Mouse (Mus musculus): ENCODE measurements around the gene Ugt1a9.
"Not testable (repeated sequence)": the region's sequence is repeated elsewhere in the genome, so short reads cannot be mapped to it uniquely, and the experiment has no call there.

The Ugt1a9 gene

DNA sequence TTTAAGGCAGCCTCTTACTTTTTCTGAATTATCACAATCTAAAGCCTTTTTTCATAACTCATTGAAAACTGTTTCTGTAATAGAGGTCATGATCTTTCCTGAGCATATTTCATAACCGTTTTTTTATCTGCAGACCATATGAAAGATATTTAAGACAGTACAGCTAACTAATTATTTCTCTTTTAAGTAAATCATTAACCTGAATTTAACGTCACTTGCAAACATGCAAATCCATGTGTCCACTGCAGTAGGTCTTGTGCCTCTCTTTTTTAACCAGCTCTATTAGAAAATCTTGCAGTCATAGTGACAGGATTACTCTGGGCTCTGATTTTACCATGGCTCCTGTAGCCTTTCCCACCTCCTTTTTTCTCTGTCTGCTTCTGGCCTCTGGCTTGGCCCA, at the start of gene Ugt1a9:
Gene Ugt1a9 (plus strand): TSS at position 306 of the 400 bp plus-strand sequence.
- no peak for DNase-seq

DNA sequence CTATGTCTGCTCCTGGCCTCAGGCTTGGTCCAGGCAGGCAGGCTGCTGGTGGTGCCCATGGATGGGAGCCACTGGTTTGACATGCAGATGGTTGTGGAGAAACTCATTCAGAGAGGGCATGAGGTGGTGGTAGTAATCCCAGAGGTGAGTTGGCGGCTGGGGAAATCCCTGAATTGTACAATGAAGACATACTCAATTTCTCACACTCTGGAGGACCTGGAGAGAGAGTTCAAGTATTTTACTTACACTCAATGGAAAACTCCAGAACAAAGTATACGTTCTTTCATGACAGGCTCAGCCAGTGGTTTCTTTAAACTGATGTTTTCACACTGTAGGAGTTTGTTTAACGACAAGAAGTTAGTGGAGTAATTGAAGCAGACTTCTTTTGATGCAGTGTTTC, 45.4 kb upstream of the Ugt1a9 start:
- not testable (repeated sequence) for DNase-seq

DNA sequence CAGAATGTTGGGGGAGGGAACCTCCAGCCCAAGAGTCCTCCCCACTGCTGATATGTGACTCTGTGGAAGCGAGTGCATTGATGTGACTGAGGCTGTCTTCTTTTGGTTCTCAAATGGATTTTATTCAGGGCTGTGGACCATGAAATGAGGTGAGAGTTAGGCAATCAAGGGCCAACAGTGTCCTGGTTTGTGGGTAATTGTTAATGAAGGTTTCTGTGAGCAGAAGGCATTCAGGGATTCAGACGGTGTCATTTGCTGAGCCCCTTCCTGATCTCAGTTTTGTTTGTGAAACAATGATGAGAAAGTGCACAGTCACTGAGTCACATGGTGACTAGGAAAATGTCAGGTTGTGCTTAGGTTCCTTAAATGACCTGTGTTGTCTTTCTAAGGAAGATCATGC, 27.6 kb upstream of the Ugt1a9 start:
- peak; percentile 4 to 51 for DNase-seq

DNA sequence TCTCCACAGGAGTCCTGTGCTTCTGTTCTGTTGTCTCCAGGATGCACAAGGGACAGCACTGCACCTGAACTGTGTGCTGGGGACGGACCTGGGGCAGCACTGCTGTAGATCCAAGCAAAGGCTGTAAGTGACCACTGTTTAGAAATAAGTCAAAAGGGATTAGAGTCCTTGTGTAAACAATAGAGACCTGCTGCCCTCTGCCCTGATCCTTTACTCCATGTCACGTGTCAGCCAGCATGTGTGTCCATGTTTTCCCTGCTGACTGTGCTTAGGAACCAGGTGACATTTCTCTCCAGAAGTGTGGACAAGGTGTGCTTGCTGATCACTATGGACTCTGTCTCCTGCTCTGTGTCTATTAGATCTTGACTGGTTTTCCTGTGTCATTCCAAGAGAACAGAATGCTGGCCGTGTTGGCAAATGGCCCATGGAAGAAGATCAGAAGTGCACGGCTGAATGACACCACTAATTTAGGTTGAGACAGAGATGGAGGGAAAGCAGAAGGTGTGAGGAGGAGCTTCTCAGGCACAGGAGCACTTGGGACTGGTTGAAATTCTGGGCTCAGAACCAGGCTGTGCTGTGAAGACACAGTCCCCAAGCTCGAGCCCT, 25.7 kb upstream of the Ugt1a9 start:
- DNase-seq: peak; percentile 37 to 46

DNA sequence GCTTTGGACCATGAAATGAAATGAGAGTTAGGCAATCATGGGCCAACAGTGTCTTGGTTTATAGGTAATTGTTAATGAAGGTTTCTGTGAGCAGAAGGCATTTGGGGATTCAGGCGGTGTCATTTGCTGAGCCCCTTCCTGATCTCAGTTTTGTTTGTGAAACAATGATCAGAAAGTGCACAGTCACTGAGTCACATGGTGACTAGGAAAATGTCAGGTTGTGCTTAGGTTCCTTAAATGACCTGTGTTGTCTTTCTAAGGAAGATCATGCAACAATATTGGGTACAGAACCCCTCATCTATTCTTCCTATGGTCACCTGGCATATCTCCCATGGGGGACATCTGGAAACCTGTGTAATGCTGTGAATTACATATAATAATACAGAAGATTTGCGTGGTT, 23.2 kb upstream of the Ugt1a9 start:
- not testable (repeated sequence) for DNase-seq

DNA sequence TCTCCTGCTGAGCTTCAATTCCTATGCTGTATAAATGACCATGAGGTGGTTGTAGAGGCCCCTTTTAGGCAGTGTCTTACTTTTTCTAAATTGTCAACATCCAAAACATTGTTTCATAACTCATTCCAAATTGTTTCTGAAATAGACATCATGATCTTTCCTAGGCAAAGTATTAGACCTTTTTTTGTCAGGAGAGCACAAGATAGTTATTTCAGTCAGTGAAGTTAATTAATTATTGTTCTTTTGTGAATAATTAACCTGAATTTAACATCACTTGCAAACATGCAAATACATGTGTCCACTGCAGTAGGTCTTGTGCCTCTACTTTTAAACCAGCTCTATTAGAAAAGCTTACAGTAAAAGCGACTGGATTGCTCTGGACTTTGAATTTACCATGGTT, 15.5 kb upstream of the Ugt1a9 start, which contains the start of gene Ugt1a10:
Gene Ugt1a10 (plus strand): TSS at position 301 of the 400 bp plus-strand sequence.
- no peak for DNase-seq

DNA sequence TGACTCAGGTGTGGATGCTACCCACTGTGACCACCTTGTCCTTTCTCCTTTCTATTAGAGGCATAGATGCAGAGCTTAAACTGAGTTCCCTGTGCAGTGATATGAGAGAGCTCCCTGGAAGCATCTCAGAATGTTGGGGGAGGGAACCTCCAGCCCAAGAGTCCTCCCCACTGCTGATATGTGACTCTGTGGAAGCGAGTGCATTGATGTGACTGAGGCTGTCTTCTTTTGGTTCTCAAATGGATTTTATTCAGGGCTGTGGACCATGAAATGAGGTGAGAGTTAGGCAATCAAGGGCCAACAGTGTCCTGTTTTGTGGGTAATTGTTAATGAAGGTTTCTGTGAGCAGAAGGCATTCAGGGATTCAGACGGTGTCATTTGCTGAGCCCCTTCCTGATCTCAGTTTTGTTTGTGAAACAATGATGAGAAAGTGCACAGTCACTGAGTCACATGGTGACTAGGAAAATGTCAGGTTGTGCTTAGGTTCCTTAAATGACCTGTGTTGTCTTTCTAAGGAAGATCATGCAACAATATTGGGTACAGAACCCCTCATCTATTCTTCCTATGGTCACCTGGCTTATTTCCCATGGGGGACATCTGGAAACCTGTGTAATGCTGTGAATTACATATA, 4.0 kb upstream of the Ugt1a9 start:
- not testable (repeated sequence) for DNase-seq

DNA sequence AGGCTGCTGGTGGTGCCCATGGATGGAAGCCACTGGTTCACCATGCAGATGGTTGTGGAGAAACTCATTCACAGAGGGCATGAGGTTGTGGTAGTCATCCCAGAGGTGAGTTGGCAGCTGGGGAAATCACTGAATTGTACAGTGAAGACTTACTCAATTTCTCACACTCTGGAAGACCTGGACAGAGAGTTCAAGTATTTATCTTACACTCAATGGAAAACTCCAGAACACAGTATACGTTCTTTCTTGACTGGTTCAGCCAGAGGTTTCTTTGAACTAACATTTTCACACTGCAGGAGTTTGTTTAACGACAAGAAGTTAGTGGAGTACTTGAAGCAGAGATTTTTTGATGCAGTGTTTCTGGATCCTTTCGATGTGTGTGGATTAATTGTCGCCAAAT, 302 bp downstream of the Ugt1a9 start:
- no peak for DNase-seq

DNA sequence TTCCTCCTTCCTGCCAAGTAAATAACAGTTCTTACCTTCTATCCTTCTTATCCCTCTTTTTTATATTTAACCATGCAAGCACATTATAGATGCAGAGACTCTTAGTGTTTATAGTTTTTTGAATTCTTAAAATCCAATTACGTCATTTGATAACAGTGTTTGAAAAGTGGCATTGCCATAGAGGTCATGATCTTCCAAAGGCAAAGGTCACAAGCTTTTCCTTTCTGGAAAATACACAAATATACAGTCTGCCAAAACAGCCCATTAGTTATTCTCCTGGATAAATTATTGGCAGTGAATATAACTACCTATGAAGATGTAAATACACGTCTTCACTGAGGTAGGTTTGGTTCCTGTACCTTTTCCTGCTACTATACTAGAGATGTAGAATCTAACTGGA, 3.9 kb downstream of the Ugt1a9 start:
- no peak for DNase-seq

DNA sequence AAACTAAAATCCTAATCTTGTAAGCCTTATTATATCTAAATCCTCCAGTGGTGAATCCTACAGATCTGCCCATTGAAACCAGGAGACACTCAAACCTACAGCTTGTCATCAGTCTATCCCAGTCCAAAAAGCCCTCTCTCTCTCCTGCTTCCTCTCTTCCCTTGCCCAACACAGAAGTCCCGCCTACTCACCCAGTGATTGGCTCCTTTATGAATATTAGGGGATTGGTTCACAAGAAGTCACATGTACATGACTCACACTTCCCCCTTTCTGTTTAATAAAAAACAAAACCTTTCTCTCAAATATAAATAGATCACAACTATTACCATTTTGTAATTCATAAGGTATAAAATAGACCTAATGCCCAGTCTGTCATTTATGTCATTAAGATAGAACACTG, 6.5 kb downstream of the Ugt1a9 start:
- DNase-seq: no peak

DNA sequence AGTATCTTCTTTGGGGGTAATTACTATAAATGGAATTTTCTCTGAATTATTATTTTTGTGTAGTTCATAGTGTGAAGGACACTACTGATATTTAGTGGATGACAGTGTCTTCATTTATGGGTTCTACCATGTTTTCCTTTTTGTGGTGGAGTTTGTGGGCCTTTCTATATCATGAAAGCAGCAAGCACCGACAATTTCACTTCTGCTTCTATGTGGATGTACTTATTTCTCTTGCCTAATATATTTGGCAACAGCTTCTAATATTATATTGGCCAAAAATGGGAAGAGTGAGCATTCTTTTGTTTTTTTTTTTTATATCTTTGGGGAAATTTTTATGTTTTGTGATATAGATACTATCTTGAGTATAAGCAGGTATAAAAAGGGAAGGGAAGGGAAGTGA, 11.1 kb downstream of the Ugt1a9 start:
- no peak for DNase-seq

DNA sequence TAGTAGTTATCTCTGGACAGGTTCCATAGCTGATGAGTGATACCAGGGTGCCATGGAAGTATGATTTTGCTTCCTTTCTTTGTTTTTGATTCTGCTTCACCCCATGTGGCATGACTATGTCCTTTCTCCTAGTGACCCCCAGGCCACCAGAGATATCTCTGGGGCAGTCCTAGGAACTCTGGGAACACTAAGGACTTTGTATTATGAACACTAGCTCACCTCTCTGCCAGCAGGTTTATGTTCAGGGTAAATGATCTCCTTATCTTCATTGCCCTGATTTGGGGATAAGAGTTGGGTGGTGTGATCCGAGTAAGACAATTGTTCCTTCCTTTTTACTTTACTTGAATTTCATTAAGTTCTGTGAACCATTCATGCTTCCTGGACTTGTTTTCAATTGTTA, 15.5 kb downstream of the Ugt1a9 start:
- no peak for DNase-seq

DNA sequence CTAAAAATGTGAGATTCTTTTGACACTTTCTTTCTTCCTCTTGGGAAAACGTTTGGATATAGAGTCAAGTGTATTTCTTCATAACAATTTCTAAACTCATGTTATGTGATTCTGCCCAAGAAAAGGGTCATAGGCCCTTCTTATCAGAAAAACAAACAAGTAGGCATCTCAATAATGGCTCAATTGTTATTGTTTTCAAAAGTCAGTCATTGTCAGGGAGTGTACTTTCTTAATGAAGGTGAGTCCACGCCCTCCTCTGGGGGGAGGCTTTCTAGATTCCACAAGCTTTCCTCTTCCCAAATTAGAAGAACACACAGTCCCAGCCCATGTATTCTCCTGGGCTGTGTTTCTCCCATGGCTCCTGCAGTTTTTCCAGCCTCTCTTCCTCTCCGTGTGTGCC, 16.9 kb downstream of the Ugt1a9 start, which contains the start of gene Ugt1a8:
Gene Ugt1a8 (plus strand): TSS at position 301 of the 400 bp plus-strand sequence.
- no peak for DNase-seq

DNA sequence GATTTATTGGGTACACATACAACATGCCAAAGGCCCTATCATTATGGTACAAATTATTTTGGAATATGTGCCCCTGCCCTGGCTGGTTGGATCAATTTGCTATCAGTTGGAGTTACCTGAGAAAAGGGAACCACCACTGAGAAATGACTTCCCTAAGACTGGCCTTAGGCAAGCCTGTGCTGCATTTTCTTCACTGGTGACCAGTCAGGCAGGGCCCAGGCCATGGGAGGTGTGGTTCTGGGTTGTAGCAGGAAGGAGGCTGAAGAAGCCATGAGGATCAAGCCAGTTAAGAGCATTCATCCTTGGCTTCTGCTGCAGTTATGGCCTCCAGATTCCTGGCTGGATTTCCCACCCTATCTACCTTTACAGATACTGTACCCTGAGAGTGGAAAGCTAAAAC, 21.7 kb downstream of the Ugt1a9 start:
- DNase-seq: no peak

DNA sequence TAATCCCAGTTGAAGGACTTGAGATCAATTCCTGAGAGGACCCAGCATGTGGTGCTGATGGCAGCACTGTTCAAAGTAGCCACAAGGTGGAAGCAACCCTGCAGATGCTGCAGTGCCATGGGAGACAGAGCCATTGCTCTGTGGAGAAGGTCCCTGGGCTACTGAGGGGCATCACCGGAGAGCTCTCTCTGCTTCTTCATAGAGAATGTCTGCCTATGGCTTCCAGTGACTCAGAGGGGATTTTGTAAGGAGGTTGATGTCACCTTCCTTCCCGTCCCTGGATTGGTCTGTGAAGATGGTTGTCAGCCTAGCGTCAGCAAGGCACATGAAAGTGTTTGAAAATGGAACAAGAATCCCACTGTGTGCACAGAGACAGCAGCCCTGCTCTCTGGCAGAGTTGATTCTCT, 23.7 kb downstream of the Ugt1a9 start:
- DNase-seq: peak; percentile 34 to 59

DNA sequence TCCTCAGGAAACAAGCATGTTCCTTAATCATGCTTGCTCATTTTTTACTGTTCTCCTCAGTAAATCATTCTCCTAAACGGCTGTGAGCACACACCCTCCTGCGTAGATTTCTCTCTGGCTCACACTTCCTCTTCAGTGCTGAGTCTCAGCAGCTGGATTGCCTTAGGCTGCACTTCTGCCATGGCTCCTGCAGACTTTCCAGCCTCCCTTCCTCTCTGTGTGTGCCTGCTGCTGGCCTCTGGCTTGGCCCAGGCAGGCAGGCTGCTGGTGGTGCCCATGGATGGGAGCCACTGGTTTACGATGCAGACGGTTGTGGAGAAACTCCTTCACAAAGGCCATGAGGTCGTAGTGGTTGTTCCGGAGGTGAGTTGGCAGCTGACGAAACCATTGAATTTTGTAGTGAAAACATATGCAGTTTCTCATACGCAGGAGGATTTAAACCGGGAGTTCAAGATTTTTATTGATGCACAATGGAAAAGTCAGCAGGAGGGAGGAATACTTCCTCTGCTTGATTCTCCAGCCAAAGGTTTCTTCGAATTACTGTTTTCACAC, 24.4 kb downstream of the Ugt1a9 start, which contains the start of gene Ugt1a7c:
Gene Ugt1a7c (plus strand): TSS at position 122 of the 552 bp plus-strand sequence.
- DNase-seq: peak; percentile 39 to 61

DNA sequence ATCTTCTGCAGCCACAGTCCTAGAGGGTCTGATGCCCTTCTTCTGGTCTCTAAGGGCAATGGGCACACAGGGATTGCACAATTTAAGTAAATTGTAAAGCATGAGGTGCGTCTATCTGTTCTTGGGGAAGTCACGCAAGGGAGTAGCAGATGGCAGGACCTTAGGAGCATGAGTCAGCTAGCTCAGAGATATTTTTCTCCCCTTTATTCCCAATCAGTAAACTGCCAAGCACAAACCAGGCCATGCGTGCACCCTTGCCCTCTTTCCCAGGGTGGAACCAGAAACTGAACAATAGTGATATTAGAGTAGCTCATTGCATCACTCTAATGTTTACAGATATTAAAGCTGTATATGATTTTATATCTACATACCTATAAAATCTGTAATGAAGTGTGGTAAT, 27.9 kb downstream of the Ugt1a9 start:
- DNase-seq: not testable (repeated sequence)

DNA sequence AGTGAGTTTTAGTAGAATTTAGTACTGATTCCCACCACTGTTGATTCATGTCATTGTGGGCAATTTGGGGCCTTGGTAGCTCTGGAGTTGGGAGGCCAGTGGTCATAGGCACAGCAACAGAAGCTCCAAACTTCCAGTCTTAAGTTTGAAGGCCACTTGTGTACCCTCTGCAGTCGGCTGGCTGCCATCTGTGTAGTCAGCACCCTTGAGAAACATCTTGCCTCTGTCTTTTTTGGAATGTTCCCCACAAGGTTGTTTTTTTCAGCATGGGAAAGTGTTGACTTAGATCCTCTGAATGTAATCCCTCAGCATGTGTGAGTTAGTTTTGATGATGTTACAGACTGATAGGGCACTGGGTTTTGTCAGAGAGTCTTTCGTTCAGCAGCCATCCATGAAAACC, 29.1 kb downstream of the Ugt1a9 start:
- DNase-seq: peak; percentile 16 to 37

DNA sequence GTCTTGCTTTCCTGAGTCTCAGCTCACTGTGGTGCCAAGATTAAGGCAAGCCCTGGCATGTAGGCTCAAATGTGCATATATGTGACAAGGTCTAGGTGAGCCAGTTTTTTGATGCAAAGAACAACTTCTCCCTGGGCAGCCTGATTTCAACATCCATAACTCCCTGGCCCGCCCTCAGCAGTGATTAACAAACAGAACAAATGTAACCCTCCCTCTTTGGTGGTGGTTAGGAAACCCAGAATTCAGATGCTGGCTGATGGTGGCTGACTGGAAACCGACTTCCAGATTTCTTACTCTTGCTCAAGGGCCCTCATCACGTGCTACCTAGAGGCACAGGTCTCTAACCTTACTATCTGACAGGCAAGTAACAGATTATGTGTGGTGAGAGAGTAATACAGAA, 32.4 kb downstream of the Ugt1a9 start, which contains the start of gene Ugt1a6b:
Gene Ugt1a6b (plus strand): TSS at position 234 of the 400 bp plus-strand sequence.
- not testable (repeated sequence) for DNase-seq

DNA sequence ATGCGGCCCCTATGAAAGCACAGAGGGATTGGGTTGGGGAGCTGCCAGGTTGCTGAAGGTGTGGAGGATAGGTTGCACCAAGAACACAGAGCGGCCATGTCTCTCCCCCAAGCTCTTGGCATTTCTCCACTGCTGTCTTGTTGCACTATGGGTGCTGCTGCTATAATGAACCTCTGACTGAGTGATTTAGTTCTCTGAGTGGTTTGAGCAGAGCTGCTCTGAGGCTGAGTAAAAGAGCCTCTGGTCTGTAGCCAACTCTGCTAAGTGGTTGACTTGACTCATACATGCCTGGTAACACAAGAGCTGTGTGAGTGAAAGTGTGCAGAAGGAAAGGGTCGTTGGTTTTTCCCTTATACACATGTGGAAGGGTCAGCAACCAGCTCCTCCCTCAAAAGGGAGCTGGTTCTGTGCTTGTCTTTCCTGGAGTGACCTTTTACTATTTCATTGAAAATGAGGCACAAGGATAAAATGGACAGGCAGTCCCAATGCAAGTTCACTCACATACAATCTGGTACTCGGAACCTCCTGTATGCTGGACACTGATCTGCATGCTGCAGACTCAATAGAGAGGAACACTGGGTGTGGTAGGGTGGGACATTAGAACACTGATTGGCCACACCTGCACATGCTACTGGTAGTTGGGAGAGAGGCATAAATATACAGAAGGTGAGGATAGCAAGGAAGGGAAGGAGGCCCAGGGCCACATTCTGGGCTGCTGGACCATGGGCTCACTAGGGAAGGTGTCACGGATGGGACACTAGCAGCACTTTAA, 33.3 kb downstream of the Ugt1a9 start:
- not testable (repeated sequence) for DNase-seq

DNA sequence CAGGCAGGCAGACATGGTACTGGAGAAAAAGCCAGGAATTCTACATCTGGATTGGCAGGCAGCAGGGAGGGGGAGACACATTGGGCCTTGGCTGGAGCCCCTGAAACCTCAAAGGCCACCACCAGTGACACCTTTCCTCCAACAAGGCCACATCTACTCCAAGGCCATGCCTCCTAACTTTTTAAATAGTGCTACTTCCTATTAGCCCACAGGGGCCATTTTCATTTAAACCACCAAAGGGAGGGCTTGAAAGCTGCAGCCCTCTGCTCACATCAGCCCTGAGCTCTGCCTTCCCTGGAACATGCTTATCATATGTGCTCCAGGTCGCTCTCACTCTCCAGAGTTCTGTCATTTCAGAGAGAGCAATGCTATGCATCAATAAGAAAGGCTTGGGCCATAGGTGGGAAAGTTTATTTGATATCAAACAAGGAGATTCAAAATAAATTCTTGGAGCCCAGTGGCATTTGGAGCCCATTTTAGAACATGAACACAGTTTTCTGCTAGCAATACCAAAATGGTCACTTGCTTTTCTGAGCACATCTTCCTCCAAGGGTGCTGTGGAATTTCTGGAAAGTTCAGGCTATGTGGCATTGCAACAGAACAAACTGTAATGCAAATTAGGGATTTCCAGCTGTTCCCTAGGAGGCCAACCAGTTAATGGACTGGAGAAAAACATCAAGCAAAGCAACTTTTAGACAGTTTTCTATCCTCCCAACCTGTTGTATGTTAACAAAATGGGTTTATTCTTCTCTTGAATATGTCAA, 34.2 kb downstream of the Ugt1a9 start:
- DNase-seq: no peak

DNA sequence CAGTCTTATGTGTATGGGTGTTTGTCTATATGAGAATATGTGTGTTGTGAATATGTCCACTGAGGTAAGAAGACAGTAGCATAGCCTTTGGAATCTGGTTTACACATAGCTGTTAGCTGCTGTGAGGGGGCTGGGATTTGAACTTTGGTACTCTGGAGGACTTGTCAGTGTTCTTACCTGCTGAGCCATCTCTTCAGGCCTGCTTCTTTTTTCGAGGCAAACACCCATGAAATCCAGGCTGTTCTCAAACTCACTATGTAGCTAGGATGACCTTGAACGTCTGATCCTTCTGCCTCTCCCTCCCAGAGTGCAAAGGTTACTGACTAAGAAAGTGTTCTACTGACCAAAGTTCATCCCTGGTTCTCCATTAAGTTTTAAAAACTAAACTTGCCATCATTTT, 35.1 kb downstream of the Ugt1a9 start:
- DNase-seq: peak; percentile 66 to 71
